Mouse (Mus musculus) hindbrain, embryonic 14.5 days (tissue): ENCODE data around the gene Tmem259. TPM values are rescaled to one million over a fixed set of nuclear protein-coding genes. Genes with fewer than 3 reads are reported as not detected.

Experiments used
- ATAC-seq: fragments of 200-750 bp; cut with Nextera tagmentation; 2 replicates; pipeline ENCODE4 v1.8.0; 2017; ENCODE audit warnings: moderate number of reproducible peaks, mild to moderate bottlenecking, moderate TSS enrichment, moderate library complexity; ENCODE audit not compliant: low FRiP score
- DNase-seq: peaks from one replicate; pipeline ENCODE4 v3.0.0-alpha.2; 2015; ENCODE audit warnings: low spot score
- H3K27ac ChIP-seq: fragments of 300-500 bp; sonication (generic); 2 replicates; pipeline ENCODE4 v1.5.1; 2014; ENCODE audit warnings: mild to moderate bottlenecking, moderate library complexity
- H3K27me3 ChIP-seq: fragments of 300-500 bp; sonication (generic); 2 replicates; pipeline ENCODE4 v1.6.1; 2014; ENCODE audit warnings: mild to moderate bottlenecking, low read length, mixed read lengths; ENCODE audit not compliant: control insufficient read depth, insufficient read depth
- H3K36me3 ChIP-seq: fragments of 300-500 bp; sonication (generic); replicated peaks from 2 replicates; pipeline ENCODE4 v1.6.1; 2014; ENCODE audit not compliant: control insufficient read depth, insufficient read depth
- H3K4me1 ChIP-seq: fragments of 300-500 bp; sonication (generic); replicated peaks from 2 replicates; pipeline ENCODE4 v1.6.1; 2014; ENCODE audit warnings: antibody characterized with exemption, low read length, mixed read lengths; ENCODE audit not compliant: control insufficient read depth, insufficient read depth
- H3K4me2 ChIP-seq: fragments of 300-500 bp; sonication (generic); replicated peaks from 2 replicates; pipeline ENCODE4 v1.6.1; 2014; ENCODE audit warnings: mild to moderate bottlenecking, moderate library complexity
- H3K4me3 ChIP-seq: fragments of 300-500 bp; sonication (generic); replicated peaks from 2 replicates; pipeline ENCODE4 v1.5.1; 2014; ENCODE audit warnings: mild to moderate bottlenecking, low read length
- H3K9ac ChIP-seq: fragments of 300-500 bp; sonication (generic); 2 replicates; pipeline ENCODE4 v1.6.1; 2014
- H3K9me3 ChIP-seq: fragments of 300-500 bp; sonication (generic); 2 replicates; pipeline ENCODE4 v1.6.1; 2016; ENCODE audit warnings: low read length; ENCODE audit not compliant: control insufficient read depth
- WGBS: fragments of 180-500 bp; shearing (Covaris S2); extraction: QIAGEN DNeasy Blood & Tissue Kit; methylation state at CpG from one replicate; pipeline ENCODE4 v1.1.7; 2014; 5-methylcytosine and 5-hydroxymethylcytosine counted together
- polyA plus RNA-seq: library from polyadenylated mRNA; unstranded; fragments of >200 nt; fragmentation: Nextera tagmentation; extraction: Ambion mirVana; gene quantifications from 2 replicates; pipeline ENCODE4 v1.2.1, GENCODE M21; 2014

The Tmem259 gene
- polyA plus RNA-seq, 1 experiment from 2014 or later, result 22.8 TPM

- ATAC-seq (no peak), DNase-seq (no peak)
- no peaks in the 10 kb centered on the region for H3K27me3 ChIP-seq
- H3K4me3 ChIP-seq, result no peak overlapping the region
- 91% methylated on average over 4 of the region's 4 CpGs for WGBS
- H3K4me1 ChIP-seq, result peaks cover 11% of the 10 kb centered on the region; the same call in 1 of the 2 replicates
- no peak overlapping the region for H3K27ac ChIP-seq
- no peaks in the 10 kb centered on the region for H3K9me3 ChIP-seq
- no peak overlapping the region for H3K4me2 ChIP-seq
- H3K9ac ChIP-seq, result no peak overlapping the region
- H3K36me3 ChIP-seq, result peaks cover 54% of the 10 kb centered on the region
Observed at GRCm38 (mm10) chr10:79949873-79950272, 34.3 kb downstream of the Tmem259 start.

- Histone ChIP-seq H3K4me1 (peaks cover 11% of the 10 kb centered on the region; the same call in 1 of the 2 replicates), H3K27me3 (no peaks in the 10 kb centered on the region), H3K4me3 (no peak overlapping the region), H3K4me2 (no peak overlapping the region), H3K36me3 (peaks cover 39% of the 10 kb centered on the region), H3K9me3 (no peaks in the 10 kb centered on the region), H3K27ac (no peak overlapping the region), H3K9ac (no peak overlapping the region)
- ATAC-seq (no peak), DNase-seq (no peak)
- WGBS, result 73% methylated on average over 6 of the region's 6 CpGs
Observed at GRCm38 (mm10) chr10:79947502-79947901, 36.6 kb downstream of the Tmem259 start.

GRCm38 (mm10) chr10:79946752-79947322 lies 37.3 kb downstream of the Tmem259 start:
- ATAC-seq (no peak), DNase-seq (no peak)
- no peaks in the 10 kb centered on the region for H3K9me3 ChIP-seq
- H3K27ac ChIP-seq, result no peak overlapping the region
- WGBS, result 23% methylated on average over 7 of the region's 7 CpGs
- no peak overlapping the region for H3K4me3 ChIP-seq
- no peak overlapping the region for H3K4me2 ChIP-seq
- no peaks in the 10 kb centered on the region for H3K27me3 ChIP-seq
- peaks cover 38% of the 10 kb centered on the region for H3K36me3 ChIP-seq
- H3K9ac ChIP-seq, result no peak overlapping the region
- H3K4me1 ChIP-seq, result peaks cover 11% of the 10 kb centered on the region; the same call in 1 of the 2 replicates

- H3K36me3 ChIP-seq, result peaks cover 26% of the 10 kb centered on the region
- 19% methylated on average over 16 of the region's 16 CpGs for WGBS
- DNase-seq, result no peak
- H3K27me3 ChIP-seq, result no peaks in the 10 kb centered on the region
- no peak overlapping the region for H3K4me3 ChIP-seq
- H3K4me2 ChIP-seq, result no peak overlapping the region
- peaks cover 11% of the 10 kb centered on the region; the same call in 1 of the 2 replicates for H3K4me1 ChIP-seq
- peak; percentile 35; the same call in 1 of the 2 replicates for ATAC-seq
- H3K27ac ChIP-seq, result peak overlapping the region; percentile 38; the same call in 1 of the 2 replicates
- no peak overlapping the region for H3K9ac ChIP-seq
- no peaks in the 10 kb centered on the region for H3K9me3 ChIP-seq
Observed at GRCm38 (mm10) chr10:79945507-79946234, 38.5 kb downstream of the Tmem259 start.

- Histone ChIP-seq H3K4me2 (no peak overlapping the region), H3K27me3 (no peaks in the 10 kb centered on the region), H3K27ac (no peak overlapping the region), H3K4me3 (no peak overlapping the region), H3K9me3 (no peaks in the 10 kb centered on the region), H3K36me3 (peaks cover 4% of the 10 kb centered on the region; the same call in 1 of the 2 replicates), H3K9ac (0 out of 2 replicates have a peak overlapping the region, but pooled peaks have one; percentile 24), H3K4me1 (peaks cover 11% of the 10 kb centered on the region; the same call in 1 of the 2 replicates)
- DNase-seq (no peak), ATAC-seq (no peak)
- WGBS, result 84% methylated on average over 9 of the region's 9 CpGs
Observed at GRCm38 (mm10) chr10:79943471-79943901, 40.6 kb downstream of the Tmem259 start.

- Histone ChIP-seq H3K27me3 (no peaks in the 10 kb centered on the region), H3K9ac (0 out of 2 replicates have a peak overlapping the region, but pooled peaks have one; percentile 24), H3K4me3 (no peak overlapping the region), H3K36me3 (peaks cover 4% of the 10 kb centered on the region; the same call in 1 of the 2 replicates), H3K9me3 (no peaks in the 10 kb centered on the region), H3K4me1 (peaks cover 11% of the 10 kb centered on the region; the same call in 1 of the 2 replicates), H3K27ac (no peak overlapping the region), H3K4me2 (no peak overlapping the region)
- 83% methylated on average over 1 of the region's 1 CpGs for WGBS
- no peak for DNase-seq
- ATAC-seq, result no peak
Observed at GRCm38 (mm10) chr10:79942988-79943387, 41.1 kb downstream of the Tmem259 start.

GRCm38 (mm10) chr10:79940749-79941148 lies 43.4 kb downstream of the Tmem259 start:
- Histone ChIP-seq H3K4me1 (peaks cover 11% of the 10 kb centered on the region), H3K4me3 (no peak overlapping the region), H3K36me3 (peaks cover 3% of the 10 kb centered on the region; the same call in 1 of the 2 replicates), H3K9me3 (no peaks in the 10 kb centered on the region), H3K27ac (no peak overlapping the region), H3K9ac (no peak overlapping the region), H3K4me2 (no peak overlapping the region), H3K27me3 (no peaks in the 10 kb centered on the region)
- DNase-seq (no peak), ATAC-seq (no peak)
- 74% methylated on average over 7 of the region's 7 CpGs for WGBS

- DNase-seq (no peak), ATAC-seq (no peak)
- Histone ChIP-seq H3K27me3 (no peaks in the 10 kb centered on the region), H3K4me3 (no peak overlapping the region), H3K36me3 (peaks cover 14% of the 10 kb centered on the region; the same call in 1 of the 2 replicates), H3K4me2 (no peak overlapping the region), H3K4me1 (peaks cover 11% of the 10 kb centered on the region), H3K27ac (no peak overlapping the region), H3K9me3 (no peaks in the 10 kb centered on the region), H3K9ac (no peak overlapping the region)
- whole genome bisulfite sequencing, result 33% methylated on average over 11 of the region's 11 CpGs
Observed at GRCm38 (mm10) chr10:79937775-79938526, 46.2 kb downstream of the Tmem259 start.
